Mouse (Mus musculus): ENCODE data around the gene Tshz2. TPM values are rescaled to one million over a fixed set of nuclear protein-coding genes. Genes with fewer than 3 reads are reported as not detected.

The Tshz2 gene
- polyA plus RNA-seq, 1 experiment from 2014 or later: 14.8 TPM

DNA sequence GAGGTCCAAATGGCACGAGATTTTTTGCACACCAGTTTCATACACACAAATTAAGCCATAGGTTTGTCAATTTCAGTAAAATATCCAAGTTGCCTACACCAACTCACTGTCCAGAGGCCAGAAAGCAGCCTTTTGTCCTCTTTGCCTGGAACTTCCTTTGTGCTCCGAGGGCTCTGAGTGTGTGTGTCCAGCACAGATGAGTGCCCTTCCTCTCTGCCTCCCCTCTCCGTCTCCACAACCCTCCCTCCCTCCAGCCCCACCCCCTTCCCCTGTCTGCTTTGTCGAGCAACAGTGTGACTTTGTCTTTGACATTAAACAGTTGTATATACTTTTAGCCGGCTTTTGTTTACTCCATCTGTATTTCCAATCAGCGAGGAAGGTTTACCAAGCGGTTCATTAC is 201.8 kb downstream of the Tshz2 start:
- peak; percentile 69 for ATAC-seq (ENCODE audit: low FRiP score, low TSS enrichment)
- Histone ChIP-seq H3K4me1 (ENCODE audit: control insufficient read depth, insufficient read depth, low read length) (peaks cover 28% of the 10 kb centered on the region), H3K9me3 (ENCODE audit: control insufficient read depth, low read length) (no peaks in the 10 kb centered on the region), H3K27ac (ENCODE audit: low read depth, low read length) (peak overlapping the region; percentile 55), H3K4me3 (ENCODE audit: low read length) (peak overlapping the region; percentile 2; the same call in 1 of the 2 replicates), H3K27me3 (ENCODE audit: control insufficient read depth, insufficient read depth, low read length) (no peaks in the 10 kb centered on the region), H3K4me2 (replicated peaks; ENCODE audit: low read depth, low read length) (peak overlapping the region; percentile 22; the same call in 1 of the 2 replicates), H3K36me3 (ENCODE audit: control insufficient read depth, insufficient read depth, low read length) (no peaks in the 10 kb centered on the region), H3K9ac (ENCODE audit: low read depth, low read length) (peak overlapping the region; percentile 42; the same call in 1 of the 2 replicates)
- 12% methylated on average over 7 of the region's 7 CpGs for WGBS

DNA sequence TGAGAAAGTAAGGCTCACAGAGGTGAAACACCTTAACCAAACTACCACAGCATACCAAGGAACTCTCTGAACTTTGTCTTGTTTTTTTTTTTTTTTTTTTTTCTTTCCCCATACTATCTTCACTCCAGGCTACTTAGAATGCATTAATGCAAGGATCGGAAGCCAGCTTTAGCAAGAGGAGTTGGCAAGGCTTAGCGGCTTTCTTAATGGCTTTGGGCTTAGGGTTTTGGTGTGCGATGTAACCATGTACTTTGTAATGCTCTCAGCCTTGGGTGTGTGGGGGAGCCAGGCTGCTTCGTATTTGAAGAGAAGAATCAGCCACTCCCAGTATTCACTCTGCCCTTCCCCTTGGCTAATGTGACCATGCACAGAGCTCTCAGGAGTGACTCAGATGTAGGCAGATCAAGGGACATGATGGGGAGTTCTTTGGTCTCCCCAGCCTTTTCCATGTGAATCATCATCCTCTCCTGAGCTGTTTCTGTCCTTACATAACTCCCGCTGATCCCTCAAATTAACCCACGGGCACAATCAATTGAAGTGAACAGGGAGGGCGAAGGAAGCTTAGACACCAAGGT is 204.3 kb downstream of the Tshz2 start:
- peaks cover 26% of the 10 kb centered on the region for H3K4me1 ChIP-seq (ENCODE audit: control insufficient read depth, insufficient read depth, low read length)
- WGBS: 85% methylated on average over 7 of the region's 7 CpGs
- ATAC-seq (ENCODE audit: low FRiP score, low TSS enrichment): no peak

DNA sequence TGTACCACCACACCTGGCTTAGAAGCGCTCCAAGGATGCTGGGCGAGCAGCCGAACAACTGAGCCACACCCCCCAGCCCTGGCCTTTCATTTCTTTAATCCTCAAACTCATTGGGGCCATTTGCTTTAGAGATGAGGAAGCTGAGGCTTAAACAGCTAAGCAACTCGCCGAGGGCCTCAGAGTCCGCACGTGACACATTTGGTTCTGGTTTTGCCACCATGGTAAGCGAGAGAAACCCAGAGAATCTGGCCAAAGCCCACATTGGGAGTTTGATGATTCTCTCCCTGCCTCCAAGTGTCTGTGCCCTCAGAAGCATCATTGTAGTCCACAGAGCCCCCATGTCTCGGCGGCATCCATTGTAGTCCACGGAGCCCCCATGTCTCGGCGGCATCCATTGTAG is 205.7 kb downstream of the Tshz2 start:
- Histone ChIP-seq H3K9me3 (ENCODE audit: control insufficient read depth, low read length) (no peaks in the 10 kb centered on the region), H3K4me1 (ENCODE audit: control insufficient read depth, insufficient read depth, low read length) (peaks cover 16% of the 10 kb centered on the region), H3K27me3 (ENCODE audit: control insufficient read depth, insufficient read depth, low read length) (no peaks in the 10 kb centered on the region), H3K4me3 (ENCODE audit: low read length) (no peak overlapping the region), H3K4me2 (replicated peaks; ENCODE audit: low read depth, low read length) (no peak overlapping the region), H3K36me3 (ENCODE audit: control insufficient read depth, insufficient read depth, low read length) (no peaks in the 10 kb centered on the region), H3K27ac (ENCODE audit: low read depth, low read length) (no peak overlapping the region), H3K9ac (ENCODE audit: low read depth, low read length) (no peak overlapping the region)
- WGBS: 97% methylated on average over 13 of the region's 13 CpGs
- ATAC-seq (ENCODE audit: low FRiP score, low TSS enrichment): no peak

More for the DNA sequence above, 204.3 kb downstream of the Tshz2 start:
- H3K9ac ChIP-seq (ENCODE audit: low read depth, low read length): no peak overlapping the region
- no peak overlapping the region for H3K4me2 ChIP-seq (replicated peaks; ENCODE audit: low read depth, low read length)
- no peak overlapping the region for H3K4me3 ChIP-seq (ENCODE audit: low read length)
- H3K9me3 ChIP-seq (ENCODE audit: control insufficient read depth, low read length): no peaks in the 10 kb centered on the region
- no peaks in the 10 kb centered on the region for H3K27me3 ChIP-seq (ENCODE audit: control insufficient read depth, insufficient read depth, low read length)
- no peaks in the 10 kb centered on the region for H3K36me3 ChIP-seq (ENCODE audit: control insufficient read depth, insufficient read depth, low read length)
- H3K27ac ChIP-seq (ENCODE audit: low read depth, low read length): no peak overlapping the region

DNA sequence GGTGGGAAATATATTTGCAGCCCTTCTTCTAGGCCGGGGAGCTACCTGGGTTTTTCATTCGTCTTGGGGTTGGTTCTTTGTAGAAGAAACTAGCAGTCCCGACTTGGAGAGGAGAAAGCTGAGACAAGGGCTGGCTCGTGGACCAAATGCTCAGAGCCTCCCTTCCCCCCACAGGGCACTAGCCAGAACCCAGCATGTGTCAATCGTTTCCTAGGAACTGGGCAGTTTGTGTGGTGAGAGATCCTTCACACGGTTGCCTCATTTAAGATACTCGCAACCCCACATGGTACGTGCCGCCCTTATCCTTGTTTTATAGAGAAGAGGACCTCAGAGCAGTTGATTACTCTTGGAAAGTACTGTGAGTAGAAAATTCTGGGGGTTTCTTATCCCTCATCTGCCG is 208.6 kb downstream of the Tshz2 start:
- H3K36me3 ChIP-seq (ENCODE audit: control insufficient read depth, insufficient read depth, low read length): no peaks in the 10 kb centered on the region
- H3K9ac ChIP-seq (ENCODE audit: low read depth, low read length): no peak overlapping the region
- no peak overlapping the region for H3K27ac ChIP-seq (ENCODE audit: low read depth, low read length)
- no peak overlapping the region for H3K4me2 ChIP-seq (replicated peaks; ENCODE audit: low read depth, low read length)
- no peak for ATAC-seq (ENCODE audit: low FRiP score, low TSS enrichment)
- H3K27me3 ChIP-seq (ENCODE audit: control insufficient read depth, insufficient read depth, low read length): no peaks in the 10 kb centered on the region
- 58% methylated on average over 10 of the region's 10 CpGs for WGBS
- no peak overlapping the region for H3K4me3 ChIP-seq (ENCODE audit: low read length)
- no peaks in the 10 kb centered on the region for H3K9me3 ChIP-seq (ENCODE audit: control insufficient read depth, low read length)
- 0 out of 2 replicates have a peak, but pooled peaks cover 6% of the 10 kb centered on the region for H3K4me1 ChIP-seq (ENCODE audit: control insufficient read depth, insufficient read depth, low read length)

DNA sequence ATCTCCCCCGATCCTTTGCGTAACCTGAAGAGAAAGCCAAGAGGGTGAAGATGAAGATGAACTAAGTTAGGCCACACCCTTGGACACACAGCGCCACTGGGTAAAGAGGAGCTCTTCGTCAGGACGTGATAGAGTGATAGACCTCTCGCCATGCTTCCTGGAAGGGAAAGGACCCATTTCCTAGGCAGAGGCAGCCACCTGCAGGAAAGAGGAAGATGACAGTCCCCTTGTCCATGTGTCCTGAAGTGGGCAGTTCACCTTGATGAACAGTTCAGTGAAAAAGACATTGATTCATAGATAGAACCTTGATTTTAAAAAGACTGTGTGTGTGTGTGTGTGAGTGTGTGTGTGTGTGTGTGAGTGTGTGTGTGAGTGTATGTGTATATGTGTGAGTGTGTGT is 209.7 kb downstream of the Tshz2 start:
- H3K27ac ChIP-seq (ENCODE audit: low read depth, low read length): no peak overlapping the region
- no peaks in the 10 kb centered on the region for H3K9me3 ChIP-seq (ENCODE audit: control insufficient read depth, low read length)
- H3K4me3 ChIP-seq (ENCODE audit: low read length): no peak overlapping the region
- no peak for ATAC-seq (ENCODE audit: low FRiP score, low TSS enrichment)
- no peaks in the 10 kb centered on the region for H3K27me3 ChIP-seq (ENCODE audit: control insufficient read depth, insufficient read depth, low read length)
- H3K9ac ChIP-seq (ENCODE audit: low read depth, low read length): no peak overlapping the region
- no peak overlapping the region for H3K4me2 ChIP-seq (replicated peaks; ENCODE audit: low read depth, low read length)
- 84% methylated on average over 6 of the region's 6 CpGs for WGBS
- H3K4me1 ChIP-seq (ENCODE audit: control insufficient read depth, insufficient read depth, low read length): 0 out of 2 replicates have a peak, but pooled peaks cover 6% of the 10 kb centered on the region
- no peaks in the 10 kb centered on the region for H3K36me3 ChIP-seq (ENCODE audit: control insufficient read depth, insufficient read depth, low read length)

DNA sequence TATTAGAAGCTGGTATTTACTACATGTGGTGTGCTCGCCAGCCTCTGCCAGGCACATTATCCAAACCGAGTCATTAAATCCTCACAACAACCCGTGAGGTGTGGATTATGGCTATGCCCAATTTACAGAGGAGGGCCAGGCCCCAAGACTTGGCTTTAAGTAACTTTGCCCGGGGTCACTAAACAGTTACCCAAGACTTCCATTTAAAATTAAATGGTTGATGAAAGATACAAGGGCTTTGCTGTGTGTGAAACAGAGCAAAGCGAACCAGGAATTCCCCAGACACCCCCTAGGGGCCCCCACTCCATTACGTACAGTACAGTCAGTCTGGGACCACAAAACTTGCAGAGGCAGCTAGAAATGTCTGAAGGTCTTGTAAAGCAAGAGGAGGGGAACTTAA is 210.7 kb downstream of the Tshz2 start:
- Histone ChIP-seq H3K9me3 (ENCODE audit: control insufficient read depth, low read length) (no peaks in the 10 kb centered on the region), H3K36me3 (ENCODE audit: control insufficient read depth, insufficient read depth, low read length) (no peaks in the 10 kb centered on the region), H3K9ac (ENCODE audit: low read depth, low read length) (no peak overlapping the region), H3K4me1 (ENCODE audit: control insufficient read depth, insufficient read depth, low read length) (0 out of 2 replicates have a peak, but pooled peaks cover 6% of the 10 kb centered on the region), H3K4me2 (replicated peaks; ENCODE audit: low read depth, low read length) (no peak overlapping the region), H3K4me3 (ENCODE audit: low read length) (no peak overlapping the region), H3K27me3 (ENCODE audit: control insufficient read depth, insufficient read depth, low read length) (no peaks in the 10 kb centered on the region), H3K27ac (ENCODE audit: low read depth, low read length) (no peak overlapping the region)
- ATAC-seq (ENCODE audit: low FRiP score, low TSS enrichment): 0 out of 2 replicates have a peak, but pooled peaks have one; percentile 6
- 51% methylated on average over 6 of the region's 6 CpGs for WGBS

DNA sequence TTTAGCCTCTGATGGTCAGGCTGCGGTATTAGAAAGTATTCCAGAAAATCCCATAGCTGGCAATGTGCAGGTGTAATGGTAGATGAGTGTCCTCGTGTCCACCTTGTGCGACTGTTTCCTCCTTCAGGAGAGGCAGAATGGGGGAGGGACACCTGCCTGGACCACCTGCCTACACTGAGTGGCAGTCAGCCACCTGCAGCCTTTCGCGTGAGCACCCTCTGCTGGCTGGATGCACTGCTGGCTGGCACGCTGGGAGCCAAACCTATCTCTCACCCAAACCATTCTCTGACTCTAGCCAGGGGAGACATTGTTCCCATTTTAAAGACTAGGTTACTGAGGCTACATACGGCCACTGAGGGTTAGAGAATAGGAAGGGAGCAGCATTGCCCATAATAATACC is 216.3 kb downstream of the Tshz2 start:
- H3K4me2 ChIP-seq (replicated peaks; ENCODE audit: low read depth, low read length): no peak overlapping the region
- H3K36me3 ChIP-seq (ENCODE audit: control insufficient read depth, insufficient read depth, low read length): no peaks in the 10 kb centered on the region
- WGBS: 46% methylated on average over 7 of the region's 7 CpGs
- no peaks in the 10 kb centered on the region for H3K27me3 ChIP-seq (ENCODE audit: control insufficient read depth, insufficient read depth, low read length)
- H3K9me3 ChIP-seq (ENCODE audit: control insufficient read depth, low read length): no peaks in the 10 kb centered on the region
- H3K4me1 ChIP-seq (ENCODE audit: control insufficient read depth, insufficient read depth, low read length): 0 out of 2 replicates have a peak, but pooled peaks cover 3% of the 10 kb centered on the region
- 0 out of 2 replicates have a peak, but pooled peaks have one; percentile 60 for ATAC-seq (ENCODE audit: low FRiP score, low TSS enrichment)
- H3K27ac ChIP-seq (ENCODE audit: low read depth, low read length): no peak overlapping the region
- H3K9ac ChIP-seq (ENCODE audit: low read depth, low read length): no peak overlapping the region
- no peak overlapping the region for H3K4me3 ChIP-seq (ENCODE audit: low read length)

DNA sequence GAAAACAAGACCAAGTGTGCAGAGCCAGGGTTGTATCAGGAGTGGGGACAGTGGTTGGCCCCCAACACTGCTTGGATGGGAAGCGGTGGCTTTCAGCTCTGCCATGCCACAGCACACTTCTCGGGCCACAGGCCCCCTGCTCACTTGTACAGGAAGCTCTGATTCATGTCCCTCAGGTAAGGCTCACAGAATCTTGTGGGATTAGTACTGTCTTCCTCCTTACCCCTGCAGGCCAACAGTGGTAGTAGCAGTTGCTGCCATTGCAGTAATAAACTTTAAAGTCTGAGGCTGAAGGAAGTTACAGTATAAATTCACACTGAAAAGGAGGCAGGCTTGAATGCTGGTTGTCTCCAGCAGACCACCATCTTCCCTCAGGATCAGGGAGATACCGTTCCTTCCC is 216.7 kb downstream of the Tshz2 start:
- ATAC-seq (ENCODE audit: low FRiP score, low TSS enrichment): no peak
- H3K4me1 ChIP-seq (ENCODE audit: control insufficient read depth, insufficient read depth, low read length): 0 out of 2 replicates have a peak, but pooled peaks cover 3% of the 10 kb centered on the region
- no peaks in the 10 kb centered on the region for H3K9me3 ChIP-seq (ENCODE audit: control insufficient read depth, low read length)
- no peak overlapping the region for H3K27ac ChIP-seq (ENCODE audit: low read depth, low read length)
- H3K36me3 ChIP-seq (ENCODE audit: control insufficient read depth, insufficient read depth, low read length): no peaks in the 10 kb centered on the region
- H3K9ac ChIP-seq (ENCODE audit: low read depth, low read length): no peak overlapping the region
- H3K27me3 ChIP-seq (ENCODE audit: control insufficient read depth, insufficient read depth, low read length): no peaks in the 10 kb centered on the region
- H3K4me3 ChIP-seq (ENCODE audit: low read length): no peak overlapping the region
- 74% methylated on average over 3 of the region's 3 CpGs for WGBS
- H3K4me2 ChIP-seq (replicated peaks; ENCODE audit: low read depth, low read length): no peak overlapping the region

DNA sequence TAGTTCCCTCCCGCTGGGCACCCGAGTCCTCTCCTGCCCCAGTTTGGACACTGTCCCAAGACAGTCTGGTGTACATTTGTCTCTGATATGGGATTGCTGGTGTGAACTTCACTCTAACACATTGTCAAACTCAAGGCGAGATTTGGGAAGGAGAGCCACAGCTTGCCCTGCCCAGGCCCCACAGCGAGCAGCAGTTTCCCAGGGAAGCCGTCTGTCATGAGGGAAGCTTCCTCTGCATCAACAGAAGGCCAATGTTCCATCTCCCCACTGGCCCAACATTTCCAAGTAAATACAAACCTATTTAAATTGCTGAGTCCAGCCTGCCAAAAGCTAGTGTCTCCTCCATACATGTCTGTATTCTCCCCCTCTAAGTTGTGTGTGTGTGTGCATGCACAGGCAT is 218.8 kb downstream of the Tshz2 start:
- no peak for ATAC-seq (ENCODE audit: low FRiP score, low TSS enrichment)
- Histone ChIP-seq H3K9me3 (ENCODE audit: control insufficient read depth, low read length) (no peaks in the 10 kb centered on the region), H3K27me3 (ENCODE audit: control insufficient read depth, insufficient read depth, low read length) (no peaks in the 10 kb centered on the region), H3K36me3 (ENCODE audit: control insufficient read depth, insufficient read depth, low read length) (no peaks in the 10 kb centered on the region), H3K4me3 (ENCODE audit: low read length) (no peak overlapping the region), H3K4me1 (ENCODE audit: control insufficient read depth, insufficient read depth, low read length) (0 out of 2 replicates have a peak, but pooled peaks cover 3% of the 10 kb centered on the region), H3K9ac (ENCODE audit: low read depth, low read length) (no peak overlapping the region), H3K4me2 (replicated peaks; ENCODE audit: low read depth, low read length) (no peak overlapping the region), H3K27ac (ENCODE audit: low read depth, low read length) (no peak overlapping the region)
- WGBS: 74% methylated on average over 5 of the region's 5 CpGs

All from kidney, embryonic 14.5 days (tissue).